Mouse (Mus musculus): ENCODE results near the gene Pacsin3.

The Pacsin3 gene

DNA sequence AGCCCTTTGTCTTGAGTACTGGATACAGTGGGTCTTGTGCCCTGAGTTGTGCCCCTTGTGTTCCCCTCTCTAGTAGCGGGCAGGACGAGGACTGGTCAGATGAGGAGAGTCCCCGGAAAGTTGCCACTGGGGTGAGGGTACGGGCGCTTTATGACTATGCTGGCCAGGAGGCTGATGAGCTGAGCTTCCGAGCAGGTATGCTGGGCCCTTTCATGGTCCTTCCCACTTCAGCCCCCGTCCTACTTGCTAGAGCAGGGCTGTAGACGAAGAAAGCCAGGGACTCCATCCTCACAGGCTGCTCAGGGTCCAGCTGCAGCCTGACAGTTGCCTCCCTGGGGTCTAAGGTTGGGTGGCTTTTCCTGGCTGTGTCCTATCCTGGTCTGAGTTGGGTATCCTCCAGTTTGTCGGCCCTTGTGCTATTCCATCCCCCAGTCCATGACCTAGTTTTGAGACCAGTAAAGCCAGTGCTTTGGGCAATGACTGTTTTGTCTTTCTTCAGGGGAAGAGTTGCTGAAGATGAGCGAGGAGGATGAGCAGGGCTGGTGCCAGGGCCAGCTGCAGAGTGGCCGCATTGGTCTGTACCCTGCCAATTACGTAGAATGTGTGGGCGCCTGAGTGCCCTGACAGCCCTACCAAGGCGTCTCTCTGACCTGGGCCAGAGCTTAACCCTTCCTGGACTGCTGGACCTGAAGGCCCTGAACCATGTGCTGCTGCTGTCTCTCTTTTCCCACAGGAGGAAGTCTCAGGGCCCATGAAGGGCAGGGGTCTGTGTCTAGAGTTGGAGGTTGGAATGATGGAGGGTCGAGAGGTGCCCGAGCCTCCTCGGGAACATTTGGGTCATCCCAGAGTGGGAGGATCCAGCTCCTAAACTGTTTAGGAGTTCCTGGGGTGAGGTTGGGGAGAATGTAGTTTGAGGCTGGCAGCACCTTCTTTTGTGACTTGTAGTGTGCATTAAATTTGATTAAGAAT is 8.2 kb downstream of the Pacsin3 start:
- DNase-seq: no peak

DNA sequence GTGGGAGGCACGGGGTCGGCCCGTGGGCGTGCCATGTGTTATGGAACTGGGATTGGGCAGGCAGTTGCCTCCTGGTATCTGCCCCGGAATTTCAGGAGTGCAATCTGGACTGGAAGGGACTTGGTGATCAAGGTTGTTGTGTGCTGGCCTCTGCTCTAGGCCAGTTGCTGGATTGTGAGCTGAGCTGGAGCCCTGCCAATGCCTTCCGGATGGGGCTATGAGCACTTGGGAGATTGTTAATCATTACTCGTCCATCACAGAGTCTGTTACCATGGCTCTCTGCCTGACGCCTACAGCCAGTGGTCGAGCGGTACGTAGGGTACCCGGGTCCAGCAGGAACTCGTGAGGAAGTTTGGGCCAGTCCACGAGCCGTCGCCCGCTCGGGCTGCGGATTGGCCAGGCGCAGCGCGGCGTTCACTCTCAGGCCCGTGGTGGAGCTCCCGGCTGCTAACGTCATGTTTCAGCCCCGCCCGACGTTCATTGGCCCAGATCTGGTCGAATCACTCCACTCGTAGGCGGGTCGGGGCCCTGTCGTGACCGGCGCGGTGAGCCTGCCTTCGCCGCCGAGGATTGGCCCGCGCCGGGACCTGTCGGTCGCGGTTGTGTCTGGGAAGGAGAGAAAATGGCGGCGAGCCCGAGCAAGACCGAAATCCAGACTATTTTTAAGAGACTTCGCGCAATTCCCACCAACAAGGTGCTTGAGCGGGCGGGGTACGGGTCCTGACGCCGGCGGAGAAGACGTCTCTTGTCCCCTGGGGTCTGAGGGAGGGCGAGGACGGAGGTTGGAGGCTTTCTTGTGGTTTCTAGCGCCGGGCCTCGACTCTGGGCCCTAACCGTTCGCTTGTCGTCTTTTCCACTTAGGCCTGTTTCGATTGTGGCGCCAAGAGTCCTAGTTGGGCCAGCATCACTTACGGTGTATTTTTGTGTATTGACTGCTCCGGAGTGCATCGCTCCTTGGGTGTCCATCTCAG is 9.2 kb downstream of the Pacsin3 start, which contains the start of gene Arfgap2:
Gene Arfgap2 (plus strand): TSS at position 264 of the 971 bp plus-strand sequence.
- DNase-seq: peak; percentile 99

DNA sequence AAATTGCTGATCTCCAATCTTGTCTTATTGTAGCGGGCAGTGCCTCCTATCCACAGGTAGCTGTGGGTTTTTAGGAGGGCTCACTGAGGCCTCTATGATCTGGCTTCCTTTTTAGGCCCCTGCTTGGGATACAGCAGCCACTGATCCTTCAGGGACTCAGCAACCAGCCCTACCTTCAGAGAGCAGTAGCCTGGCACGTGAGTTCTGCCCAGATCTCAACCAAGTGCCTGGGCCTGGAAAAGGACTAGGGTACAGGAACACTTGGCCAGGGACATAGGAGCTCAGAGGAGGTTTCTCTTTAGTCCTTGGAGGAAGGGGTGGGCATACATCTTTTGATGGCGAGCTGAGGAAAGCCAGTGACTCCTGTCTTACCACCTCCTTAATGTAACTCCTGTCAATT is 12.3 kb downstream of the Pacsin3 start:
- no peak for DNase-seq

DNA sequence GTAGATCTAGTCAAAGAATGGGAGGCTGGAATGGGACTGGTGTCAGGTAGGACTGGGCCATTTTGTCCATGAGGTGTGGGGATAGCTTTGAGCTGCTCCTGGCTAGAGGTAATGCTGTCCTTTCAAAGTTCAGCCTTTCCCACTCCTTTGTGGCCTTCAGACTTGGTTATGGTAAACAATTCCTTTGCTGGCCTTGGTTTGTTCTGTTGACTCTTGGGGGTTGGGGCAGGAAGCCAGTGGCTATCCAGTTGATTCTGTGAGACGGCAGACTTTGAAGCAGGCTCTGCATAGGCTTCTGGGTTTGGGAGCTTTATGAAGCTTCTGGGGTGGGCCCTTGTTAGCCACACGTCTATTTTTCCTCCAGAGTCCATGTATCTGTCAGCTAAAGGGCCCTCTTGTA is 13.0 kb downstream of the Pacsin3 start:
- no peak for DNase-seq

DNA sequence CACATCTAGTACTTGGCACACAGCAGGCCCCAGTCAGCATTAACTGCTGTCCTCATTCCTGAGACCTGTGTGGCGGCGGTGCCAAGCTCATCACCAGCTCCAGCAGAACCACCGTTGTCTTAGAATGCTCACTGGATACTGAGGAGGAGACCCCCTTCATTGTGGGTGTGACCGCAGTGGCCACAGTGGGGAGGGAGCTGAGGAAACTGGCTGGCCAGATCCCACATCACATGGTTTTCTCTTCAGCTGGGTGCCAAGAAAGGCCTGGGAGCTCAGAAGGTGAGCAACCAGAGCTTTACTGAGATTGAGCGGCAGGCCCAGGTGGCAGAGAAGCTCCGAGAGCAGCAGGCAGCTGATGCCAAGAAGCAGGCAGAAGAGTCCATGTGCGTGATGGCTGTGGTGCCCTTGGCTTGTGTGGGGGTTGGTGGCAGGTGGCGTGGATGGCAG is 14.0 kb downstream of the Pacsin3 start:
- DNase-seq: no peak

DNA sequence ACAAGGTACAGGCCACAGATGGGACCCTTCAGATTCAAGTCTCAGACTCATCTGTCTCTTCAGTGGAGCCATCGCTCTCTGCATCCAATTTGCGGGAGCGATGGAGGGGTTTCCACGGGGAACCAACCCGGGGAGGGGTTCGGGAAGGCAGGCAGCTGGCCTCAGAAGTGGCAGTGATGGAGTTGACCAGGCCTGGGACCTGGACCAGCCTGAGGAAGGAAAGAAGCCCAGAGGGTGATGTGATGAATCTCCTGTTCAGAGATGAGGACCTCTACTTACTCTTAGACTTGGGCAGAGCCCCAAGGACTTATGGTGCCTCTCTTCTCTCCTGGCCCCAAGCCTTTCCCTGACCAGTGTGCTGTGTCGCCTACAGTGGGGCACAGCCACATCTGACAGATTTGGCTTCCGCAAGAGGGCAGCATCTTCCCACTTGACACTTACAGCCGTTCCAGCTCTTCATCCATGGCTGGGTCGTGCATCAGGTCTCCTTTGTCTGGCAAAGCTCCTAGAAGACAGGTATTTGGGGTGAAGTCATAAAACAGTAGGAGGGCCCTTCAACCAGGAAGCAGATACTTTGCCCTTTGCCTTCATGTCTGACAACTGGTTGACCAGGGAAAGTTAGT is 23.1 kb downstream of the Pacsin3 start:
- DNase-seq: peak; percentile 52

DNA sequence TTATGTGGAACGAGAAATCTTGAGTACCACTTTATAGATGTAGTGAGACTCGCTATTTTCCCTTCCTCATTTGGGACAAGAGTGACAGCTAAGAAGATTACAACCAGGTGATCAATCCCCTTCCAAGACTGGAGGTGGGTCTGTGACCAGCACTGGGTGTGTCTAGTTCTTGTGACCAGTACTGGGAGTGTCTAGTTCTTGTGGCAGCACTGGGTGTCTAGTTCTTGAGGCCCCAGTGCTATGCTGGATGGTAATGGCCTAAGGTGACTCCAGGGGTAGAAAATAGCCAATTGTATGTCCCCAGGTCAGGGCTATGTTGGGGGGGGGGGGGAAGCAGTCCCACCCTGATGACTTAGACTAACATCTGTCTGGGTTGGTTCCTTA is 23.6 kb downstream of the Pacsin3 start:
- DNase-seq: no peak

DNA sequence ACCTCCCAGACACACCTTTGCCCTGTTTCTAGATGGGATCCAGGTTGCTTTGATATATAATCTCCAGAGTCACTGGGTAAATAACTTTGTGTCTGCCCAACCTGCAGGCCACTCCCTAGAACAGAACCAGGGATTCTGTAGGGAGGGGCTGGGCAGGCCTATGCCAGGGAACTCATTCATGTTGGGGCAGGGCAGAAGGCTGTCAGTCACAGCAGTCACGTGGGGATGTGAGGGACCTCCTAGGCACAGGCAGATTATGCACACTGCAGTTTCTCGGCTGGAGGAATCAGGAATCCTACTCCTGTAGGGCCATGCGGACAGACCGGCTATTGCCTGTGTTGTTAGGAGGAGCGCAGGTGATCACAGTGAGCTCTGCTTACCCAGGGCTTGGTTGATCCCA is 25.6 kb downstream of the Pacsin3 start:
- no peak for DNase-seq

DNA sequence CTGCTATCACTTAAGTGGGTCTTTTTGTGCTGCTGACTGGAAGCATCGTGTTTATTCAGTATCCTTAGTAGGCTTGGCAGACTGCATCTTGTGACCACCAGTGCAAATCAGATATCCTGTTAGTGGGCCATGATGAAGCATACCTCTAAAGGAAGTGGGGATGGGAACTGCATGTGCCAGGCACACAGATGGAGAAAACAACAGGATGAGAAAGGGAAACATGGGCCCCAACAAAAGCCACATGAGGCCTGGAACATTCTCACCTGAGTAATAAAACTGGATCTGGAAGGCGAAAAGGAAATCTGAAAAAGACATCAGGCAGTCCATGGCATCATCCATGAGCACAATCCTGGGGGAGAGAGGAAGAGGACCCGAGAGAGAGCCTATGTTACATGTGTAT is 28.2 kb downstream of the Pacsin3 start:
- no peak for DNase-seq

DNA sequence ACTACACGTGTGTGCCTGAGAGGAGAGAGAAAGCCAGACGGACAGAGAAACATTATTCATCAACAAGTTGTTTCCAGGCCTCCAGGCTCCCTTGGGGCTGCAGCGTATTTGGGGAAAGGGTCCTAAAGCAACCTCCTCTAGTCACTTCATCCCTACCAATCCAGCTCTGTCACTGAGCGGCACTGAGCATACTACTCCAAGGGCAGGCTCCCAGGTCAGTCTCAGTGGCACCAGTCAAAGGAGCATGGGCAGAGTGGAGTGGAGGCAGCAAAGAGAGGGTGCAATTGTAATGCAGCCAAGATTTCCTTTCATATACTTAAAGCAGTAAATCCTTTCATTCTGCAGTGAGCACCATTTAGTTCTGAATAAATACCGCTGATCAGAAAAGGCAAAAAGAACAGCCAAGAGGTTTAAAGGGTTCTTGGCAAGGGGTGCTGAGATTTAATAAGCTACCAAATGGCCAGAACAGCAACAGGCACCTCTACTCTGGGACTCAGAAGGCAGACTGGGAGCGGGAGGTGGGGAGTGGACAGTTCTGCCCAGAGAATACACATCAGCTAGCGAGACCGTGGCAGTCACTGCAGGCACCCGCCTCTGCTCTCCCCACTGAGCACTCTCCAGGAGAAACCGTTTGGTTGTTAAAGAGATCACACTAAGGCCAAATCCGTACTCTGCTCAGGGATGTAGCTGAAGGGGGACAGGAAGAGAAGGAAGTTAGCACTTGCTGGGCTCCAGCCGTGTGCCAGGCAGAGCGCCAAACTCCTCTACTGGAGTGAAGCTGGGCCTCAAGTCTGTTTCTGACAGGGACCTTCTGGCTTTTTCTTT is 28.8 kb downstream of the Pacsin3 start:
- peak; percentile 46 for DNase-seq

DNA sequence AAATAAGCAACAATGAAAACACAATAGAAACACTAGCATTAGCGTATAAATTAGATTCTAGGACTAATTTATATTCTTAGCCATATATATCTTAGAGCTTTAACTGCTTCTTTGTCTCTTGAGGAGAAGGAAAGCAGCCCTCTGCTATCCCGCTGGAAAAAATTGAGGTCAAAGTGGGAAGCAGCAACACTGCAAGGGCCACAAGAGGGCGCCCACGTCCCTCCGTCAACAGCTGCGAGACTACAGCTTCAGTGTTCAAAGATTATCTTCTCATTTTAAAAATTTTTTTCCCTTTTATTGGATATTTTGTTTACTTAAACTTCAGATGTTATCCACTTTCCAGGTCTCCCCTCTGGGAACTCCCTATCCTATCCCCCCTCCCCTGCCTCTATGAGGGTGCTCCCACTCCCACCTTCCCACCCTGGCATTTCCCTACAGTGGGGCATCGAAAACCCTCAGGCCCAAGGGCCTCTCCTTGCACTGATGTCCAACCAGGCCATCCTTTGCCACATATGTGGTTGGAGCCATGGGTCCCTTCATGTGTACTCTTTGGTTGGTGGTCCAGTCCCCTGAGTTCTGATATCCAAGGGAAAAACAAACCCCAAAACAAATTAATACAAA is 30.2 kb downstream of the Pacsin3 start:
- DNase-seq: peak; percentile 75

DNA sequence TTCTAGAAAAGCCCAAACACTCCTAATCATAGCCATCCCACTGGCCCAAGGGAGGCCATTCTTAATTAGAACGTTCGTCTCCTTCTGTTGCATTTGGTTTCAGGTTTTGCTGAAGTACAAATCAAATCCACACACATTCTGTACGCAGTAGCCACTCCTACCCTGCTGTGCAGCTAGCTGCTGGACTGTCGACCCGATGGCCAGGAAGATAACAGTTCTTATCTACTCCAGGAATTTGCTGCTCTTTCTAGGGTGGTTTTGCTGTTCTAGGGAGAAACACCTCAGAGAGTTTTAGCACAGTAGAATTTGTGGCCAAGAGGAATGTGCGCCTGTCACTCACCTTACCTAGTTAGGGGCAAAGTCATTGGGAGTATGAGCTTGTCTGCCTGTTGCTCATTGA is 31.8 kb downstream of the Pacsin3 start:
- no peak for DNase-seq

DNA sequence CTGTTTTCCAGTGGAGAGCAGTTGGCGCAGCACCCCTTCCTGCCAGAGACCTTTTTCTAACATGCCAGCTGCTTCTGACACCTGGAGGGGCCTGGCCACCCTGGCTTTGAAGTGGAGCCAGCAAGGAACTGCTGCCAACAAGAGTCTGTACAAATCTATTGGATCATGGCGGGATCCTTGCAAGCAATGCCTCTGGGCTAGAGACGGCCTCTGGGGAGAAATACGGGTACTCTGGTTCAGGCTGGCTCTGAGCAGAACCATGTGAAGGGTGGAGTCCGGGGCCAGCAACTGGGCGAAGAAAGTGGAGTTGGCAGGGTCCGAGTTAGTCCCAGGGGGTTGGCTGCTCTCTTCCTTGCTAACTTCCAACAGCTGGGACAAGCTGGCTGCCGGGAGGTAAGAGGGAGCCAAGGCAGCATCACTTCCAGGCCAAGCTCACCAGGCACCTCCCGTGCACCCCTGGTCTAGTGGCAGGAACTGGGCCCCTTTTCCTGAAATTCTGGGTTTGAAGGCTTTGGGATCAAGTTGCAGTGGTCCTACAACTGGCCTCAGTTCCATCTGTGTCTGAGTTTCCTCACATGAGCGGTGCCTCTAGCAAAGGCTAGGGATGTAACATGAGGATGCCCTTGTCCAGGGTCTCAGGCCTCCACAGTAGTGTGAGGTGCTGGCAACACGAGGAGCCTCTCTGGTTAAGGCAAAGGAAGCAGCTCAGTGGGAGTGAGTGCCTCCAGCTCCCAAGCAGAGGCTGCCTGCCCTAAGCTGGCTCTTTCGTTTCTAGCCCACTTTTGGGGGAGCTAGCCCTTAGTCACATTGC is 35.6 kb downstream of the Pacsin3 start:
- DNase-seq: no peak

DNA sequence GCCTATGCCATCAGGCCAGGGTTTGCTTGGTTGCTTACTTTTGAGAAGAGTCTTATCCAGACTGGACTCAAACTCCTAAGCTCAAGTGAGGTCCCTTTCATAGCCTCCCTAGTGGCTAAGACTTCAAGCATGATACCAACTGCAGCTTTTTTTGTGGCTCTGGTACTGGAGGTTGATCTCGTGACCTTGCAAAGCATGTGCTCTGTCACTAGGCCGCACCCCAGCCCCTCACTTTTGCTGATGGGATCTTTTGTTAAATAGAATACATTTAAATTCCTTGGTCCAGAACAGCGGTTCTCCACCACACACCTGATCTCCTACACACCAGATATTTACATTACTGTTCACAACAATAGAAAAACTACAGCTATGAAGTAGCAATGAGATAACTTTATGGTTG is 38.5 kb downstream of the Pacsin3 start:
- no peak for DNase-seq

DNA sequence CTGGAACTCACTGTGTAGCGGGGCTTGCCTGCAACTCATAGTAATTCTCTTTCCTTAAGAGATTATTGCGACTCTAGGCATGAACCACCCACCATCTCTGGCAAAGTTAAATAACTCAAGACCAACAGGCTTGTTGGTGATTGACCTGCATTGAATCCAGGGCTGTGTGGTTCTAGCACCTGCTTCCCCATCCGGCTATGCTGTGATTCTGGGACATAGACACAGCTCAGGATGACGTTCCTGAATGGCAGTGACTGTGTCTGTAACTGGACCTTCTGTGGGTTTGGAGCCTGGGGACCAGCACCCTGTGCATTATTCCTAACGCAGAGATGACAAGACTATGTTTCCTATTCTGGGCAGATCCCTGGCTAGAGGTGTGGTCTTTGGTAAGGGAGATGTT is 40.1 kb downstream of the Pacsin3 start:
- DNase-seq: no peak

DNA sequence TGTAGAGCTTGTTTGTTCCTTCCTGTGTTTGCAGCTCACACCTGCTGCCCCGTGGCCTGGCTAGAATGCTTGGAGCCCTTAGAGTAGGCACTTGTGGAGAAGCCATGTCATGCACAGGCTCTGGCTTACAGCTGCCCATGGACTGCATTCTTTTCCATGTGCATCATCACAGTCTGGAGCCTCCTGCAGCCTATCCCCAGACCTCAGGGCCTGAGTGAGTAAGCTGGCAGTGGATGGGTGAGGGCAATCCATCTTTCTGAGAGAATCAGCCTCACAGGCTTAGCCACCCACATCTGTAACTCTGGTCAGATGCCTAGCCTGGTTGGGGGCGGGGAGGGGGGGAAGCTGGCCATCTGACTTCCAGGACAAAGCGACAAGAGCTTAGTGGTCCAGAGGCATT is 43.4 kb downstream of the Pacsin3 start:
- no peak for DNase-seq

DNA sequence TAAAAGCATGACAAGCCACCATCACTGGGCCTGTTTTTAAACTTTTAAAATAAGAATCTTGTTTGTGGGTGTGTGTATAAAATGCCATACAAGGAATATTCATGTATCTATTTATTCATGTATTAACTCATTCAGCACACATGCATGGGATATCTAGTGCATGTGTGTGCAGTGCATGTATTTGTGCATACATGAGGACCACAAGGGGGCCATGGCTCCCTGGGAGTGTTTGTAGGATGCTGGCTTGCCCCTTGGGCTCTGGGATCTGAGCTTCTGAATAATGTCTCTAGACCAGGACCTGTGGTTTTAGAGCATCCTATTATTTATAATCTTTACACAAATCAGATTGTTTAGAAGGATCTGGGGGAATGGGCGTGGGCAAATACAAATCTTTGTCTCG is 45.0 kb downstream of the Pacsin3 start:
- DNase-seq: no peak

DNA sequence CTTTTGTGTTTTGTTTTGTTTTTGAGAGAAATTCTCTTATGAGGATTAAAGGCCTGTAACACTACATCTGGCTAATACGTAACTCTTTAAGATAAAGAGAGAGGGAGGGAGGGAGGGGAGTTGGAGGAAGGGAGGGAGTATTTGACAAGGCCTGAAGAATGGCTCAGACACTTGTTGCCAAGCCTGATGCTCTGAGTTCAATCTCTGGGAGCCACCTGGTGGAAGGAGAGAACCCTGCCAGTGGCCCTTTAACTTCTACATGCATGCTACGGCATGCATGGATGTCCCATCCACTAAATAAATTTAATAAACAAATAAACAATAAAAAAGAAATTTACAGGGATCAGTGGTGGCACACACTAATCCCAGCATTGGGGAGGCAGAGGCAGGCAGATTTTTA is 46.1 kb downstream of the Pacsin3 start:
- DNase-seq: no peak

DNA sequence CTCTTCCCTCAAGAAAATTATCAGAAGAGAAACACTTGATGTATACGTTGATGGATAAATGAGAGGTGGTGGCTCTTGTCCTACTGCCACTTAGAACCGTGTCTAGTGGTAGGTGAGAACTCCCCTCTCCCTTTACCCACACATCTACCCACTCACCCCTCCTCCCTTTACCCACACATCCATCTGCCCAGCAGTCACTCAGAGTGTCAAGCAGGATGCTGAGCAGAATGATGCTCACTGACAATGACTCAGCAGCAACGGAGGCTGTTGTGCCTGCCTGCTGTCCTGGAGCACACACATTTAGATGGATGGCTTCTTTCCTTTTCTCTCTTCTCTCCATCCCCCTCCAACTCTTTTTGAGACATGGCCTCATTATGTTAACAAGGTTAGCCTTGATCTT is 47.1 kb downstream of the Pacsin3 start:
- DNase-seq: peak; percentile 48

DNA sequence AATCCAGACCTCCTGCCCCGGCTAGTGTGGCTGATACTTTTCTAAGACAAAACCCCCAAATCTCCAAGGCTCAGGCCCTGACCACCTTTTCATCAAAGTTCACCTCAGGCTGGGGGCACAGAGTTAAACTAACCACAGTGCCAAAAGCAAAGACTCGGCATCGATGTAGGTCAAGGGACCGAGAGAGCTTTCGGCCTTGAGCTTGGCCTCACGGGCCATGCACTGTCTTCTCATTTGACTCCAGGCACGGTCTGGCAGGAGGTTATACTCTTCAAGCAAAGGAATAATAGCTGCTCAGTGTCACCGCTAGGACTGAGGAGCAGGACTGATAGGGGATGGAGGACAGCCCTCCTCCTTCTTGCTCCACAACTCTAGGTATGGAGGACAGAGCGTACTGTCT is 50.2 kb downstream of the Pacsin3 start:
- DNase-seq: no peak

DNA sequence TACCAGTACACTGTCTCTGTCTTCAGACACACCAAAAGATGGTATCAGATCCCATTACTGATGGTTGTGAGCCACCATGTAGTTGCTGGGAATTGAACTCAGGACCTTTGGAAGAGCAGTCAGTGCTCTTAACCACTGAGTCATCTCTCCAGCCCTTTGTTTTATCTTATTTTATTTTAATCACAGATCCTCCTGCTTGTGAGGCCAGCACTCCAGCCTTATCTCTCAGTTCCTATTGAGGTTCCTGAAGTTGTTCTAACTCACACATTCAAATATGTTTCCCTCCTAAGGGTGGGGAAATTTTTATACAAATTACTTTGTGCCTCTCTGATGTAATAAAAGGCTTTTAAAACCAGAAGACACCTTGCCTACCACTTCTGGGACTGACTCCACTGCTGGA is 50.8 kb downstream of the Pacsin3 start:
- no peak for DNase-seq

Measured in right cerebral cortex, adult 18-20 months (tissue).